Mouse (Mus musculus): ENCODE results near the gene Bcat2. TPM values are rescaled to one million over a fixed set of nuclear protein-coding genes. Genes with fewer than 3 reads are reported as not detected.
A peak's percentile ranks its signal among the peaks of the same experiment; 100 is the strongest.
"Not testable (repeated sequence)": the region's sequence is repeated elsewhere in the genome, so short reads cannot be mapped to it uniquely, and the experiment has no call there.

Gene Bcat2
- polyA plus RNA-seq (2012; ENCODE audit: insufficient read depth, insufficient read length, missing spikeins), result 82.0 and 135 TPM in 2 replicates

DNA sequence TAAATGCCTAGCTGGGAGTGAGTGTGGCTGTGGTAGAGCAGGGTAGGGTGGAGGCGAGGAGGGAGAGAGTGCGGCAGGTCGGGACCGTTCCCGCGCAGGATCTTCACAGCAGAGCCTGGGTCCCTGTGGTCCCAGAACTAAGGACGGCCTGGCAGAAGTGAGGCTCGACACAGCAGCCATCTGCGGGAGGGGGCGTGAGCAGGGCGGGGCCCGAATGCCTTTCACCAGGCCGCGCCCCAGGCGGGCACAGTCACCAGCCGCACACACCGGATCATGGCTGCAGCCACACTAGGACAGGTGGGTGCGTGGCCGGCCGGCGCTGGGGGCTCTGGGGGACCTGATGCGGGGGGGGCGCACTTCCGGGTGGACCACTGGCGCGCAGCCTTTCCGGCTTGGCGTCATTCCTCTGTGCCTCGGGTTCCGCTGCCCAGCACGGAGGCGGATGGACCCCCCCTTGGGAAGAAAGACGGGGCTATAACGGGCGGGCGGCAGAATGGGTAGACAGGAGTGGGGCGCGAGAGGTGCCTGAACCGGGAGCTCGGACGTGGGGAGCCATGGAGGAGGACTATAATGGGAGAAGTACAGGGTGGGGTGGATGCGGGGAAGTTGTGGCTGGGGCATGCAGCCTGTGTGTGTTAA, at the start of gene Bcat2:
Gene Bcat2 (plus strand): TSS at position 51 of the 639 bp plus-strand sequence.
- Histone ChIP-seq H3K4me1 (ENCODE audit: control insufficient read depth, insufficient read depth, insufficient read length, low read length) (peaks cover 9% of the 10 kb centered on the region), H3K4me3 (ENCODE audit: insufficient read depth, low read depth, low read length) (peak within 1 kb of the TSS; percentile 77)

GRCm38 (mm10) chr7:45520605-45521004, 49.3 kb upstream of the Bcat2 start:
- peaks cover 12% of the 10 kb centered on the region; the same call in 1 of the 2 replicates for H3K4me1 ChIP-seq (ENCODE audit: control insufficient read depth, insufficient read depth, insufficient read length, low read length)
- no peak overlapping the region for H3K27ac ChIP-seq (replicated peaks; ENCODE audit: low read depth, low read length)
- no peak overlapping the region for H3K4me3 ChIP-seq (ENCODE audit: insufficient read depth, low read depth, low read length)

More for the DNA sequence above, at the start of gene Bcat2:
- H3K27ac ChIP-seq (replicated peaks; ENCODE audit: low read depth, low read length), result peak within 1 kb of the TSS; percentile 67

GRCm38 (mm10) chr7:45521728-45522184, 48.2 kb upstream of the Bcat2 start:
- H3K4me3 ChIP-seq (ENCODE audit: insufficient read depth, low read depth, low read length), result peak overlapping the region; percentile 69
- peak overlapping the region; percentile 59 for H3K27ac ChIP-seq (replicated peaks; ENCODE audit: low read depth, low read length)
- peaks cover 12% of the 10 kb centered on the region; the same call in 1 of the 2 replicates for H3K4me1 ChIP-seq (ENCODE audit: control insufficient read depth, insufficient read depth, insufficient read length, low read length)

GRCm38 (mm10) chr7:45522194-45522752, 47.7 kb upstream of the Bcat2 start:
- Histone ChIP-seq H3K4me3 (ENCODE audit: insufficient read depth, low read depth, low read length) (peak overlapping the region; percentile 69), H3K27ac (replicated peaks; ENCODE audit: low read depth, low read length) (no peak overlapping the region), H3K4me1 (ENCODE audit: control insufficient read depth, insufficient read depth, insufficient read length, low read length) (peaks cover 12% of the 10 kb centered on the region; the same call in 1 of the 2 replicates)

GRCm38 (mm10) chr7:45522957-45523676, 46.8 kb upstream of the Bcat2 start:
- peaks cover 12% of the 10 kb centered on the region; the same call in 1 of the 2 replicates for H3K4me1 ChIP-seq (ENCODE audit: control insufficient read depth, insufficient read depth, insufficient read length, low read length)
- H3K4me3 ChIP-seq (ENCODE audit: insufficient read depth, low read depth, low read length), result peak overlapping the region; percentile 21; the same call in 1 of the 2 replicates
- no peak overlapping the region for H3K27ac ChIP-seq (replicated peaks; ENCODE audit: low read depth, low read length)

- Histone ChIP-seq H3K4me1 (ENCODE audit: control insufficient read depth, insufficient read depth, insufficient read length, low read length) (peaks cover 12% of the 10 kb centered on the region; the same call in 1 of the 2 replicates), H3K27ac (replicated peaks; ENCODE audit: low read depth, low read length) (0 out of 2 replicates have a peak overlapping the region, but pooled peaks have one; percentile 26), H3K4me3 (ENCODE audit: insufficient read depth, low read depth, low read length) (peak overlapping the region; percentile 9)
Measured at GRCm38 (mm10) chr7:45523678-45524170, 46.2 kb upstream of the Bcat2 start.

- Histone ChIP-seq H3K4me3 (ENCODE audit: insufficient read depth, low read depth, low read length) (peak overlapping the region; percentile 74), H3K4me1 (ENCODE audit: control insufficient read depth, insufficient read depth, insufficient read length, low read length) (peaks cover 12% of the 10 kb centered on the region; the same call in 1 of the 2 replicates), H3K27ac (replicated peaks; ENCODE audit: low read depth, low read length) (peak overlapping the region; percentile 90)
Measured at GRCm38 (mm10) chr7:45524841-45525621, 44.9 kb upstream of the Bcat2 start.

GRCm38 (mm10) chr7:45525809-45526473, 44.0 kb upstream of the Bcat2 start, which contains the start of the genes Ppp1r15a and Plekha4:
Gene Ppp1r15a (minus strand): TSS chr7:45526268.
Gene Plekha4 (plus strand): TSS chr7:45526330.
- Histone ChIP-seq H3K27ac (replicated peaks; ENCODE audit: low read depth, low read length) (peak within 1 kb of the TSS; percentile 90), H3K4me3 (ENCODE audit: insufficient read depth, low read depth, low read length) (peak within 1 kb of the TSS; percentile 74), H3K4me1 (ENCODE audit: control insufficient read depth, insufficient read depth, insufficient read length, low read length) (peaks cover 12% of the 10 kb centered on the region; the same call in 1 of the 2 replicates)

GRCm38 (mm10) chr7:45526474-45527120, 43.4 kb upstream of the Bcat2 start:
- H3K4me3 ChIP-seq (ENCODE audit: insufficient read depth, low read depth, low read length), result peak overlapping the region; percentile 74

GRCm38 (mm10) chr7:45527169-45527568, 42.8 kb upstream of the Bcat2 start:
- H3K27ac ChIP-seq (replicated peaks; ENCODE audit: low read depth, low read length); H3K4me3 ChIP-seq (ENCODE audit: insufficient read depth, low read depth, low read length): not testable (repeated sequence)
- peaks cover 12% of the 10 kb centered on the region; the same call in 1 of the 2 replicates for H3K4me1 ChIP-seq (ENCODE audit: control insufficient read depth, insufficient read depth, insufficient read length, low read length)

More at GRCm38 (mm10) chr7:45526474-45527120, 43.4 kb upstream of the Bcat2 start:
- peaks cover 12% of the 10 kb centered on the region; the same call in 1 of the 2 replicates for H3K4me1 ChIP-seq (ENCODE audit: control insufficient read depth, insufficient read depth, insufficient read length, low read length)
- peak overlapping the region; percentile 77 for H3K27ac ChIP-seq (replicated peaks; ENCODE audit: low read depth, low read length)

DNA sequence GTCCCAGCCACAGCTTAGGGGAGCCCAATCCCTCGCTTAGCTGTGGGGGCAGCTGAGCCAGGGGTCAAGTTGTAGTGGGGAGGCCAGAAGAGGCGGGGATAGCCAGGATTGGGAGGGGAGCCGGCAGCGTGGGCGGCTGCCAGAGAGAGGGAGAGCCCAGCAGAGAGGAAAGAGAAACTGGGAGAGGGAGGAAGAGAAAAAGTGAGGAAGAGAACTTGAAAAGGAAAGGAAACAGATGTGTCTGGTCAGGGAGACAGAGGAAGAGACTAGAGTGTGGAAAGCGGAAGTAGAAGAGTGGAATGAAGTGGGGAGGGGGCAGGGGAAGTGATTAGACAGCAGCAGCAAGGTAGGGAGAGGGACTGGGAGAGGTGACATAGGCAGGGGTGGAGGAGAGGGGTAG, 40.5 kb upstream of the Bcat2 start:
- H3K4me3 ChIP-seq (ENCODE audit: insufficient read depth, low read depth, low read length), result no peak overlapping the region
- no peak overlapping the region for H3K27ac ChIP-seq (replicated peaks; ENCODE audit: low read depth, low read length)
- H3K4me1 ChIP-seq (ENCODE audit: control insufficient read depth, insufficient read depth, insufficient read length, low read length), result peaks cover 6% of the 10 kb centered on the region; the same call in 1 of the 2 replicates

DNA sequence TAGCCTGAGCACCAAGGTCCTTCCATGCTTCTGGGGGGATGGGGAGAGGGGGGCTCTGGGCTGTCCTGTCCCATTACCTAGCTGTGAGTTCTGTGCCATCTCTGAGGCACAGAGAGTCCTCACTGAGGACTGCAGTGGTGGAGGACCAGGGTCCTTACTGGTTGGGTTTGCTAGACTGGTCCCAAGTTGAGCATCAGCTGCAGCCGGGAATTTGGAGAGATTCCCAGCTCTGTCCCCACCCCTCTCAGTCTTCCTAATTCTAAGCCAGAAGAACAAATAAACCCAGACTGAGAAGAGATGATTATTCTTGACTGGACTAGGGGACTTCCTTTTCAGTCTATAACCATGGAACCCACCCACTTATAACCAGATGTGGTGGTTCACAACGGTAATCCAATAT, 39.3 kb upstream of the Bcat2 start:
- Histone ChIP-seq H3K27ac (replicated peaks; ENCODE audit: low read depth, low read length) (no peak overlapping the region), H3K4me1 (ENCODE audit: control insufficient read depth, insufficient read depth, insufficient read length, low read length) (no peaks in the 10 kb centered on the region), H3K4me3 (ENCODE audit: insufficient read depth, low read depth, low read length) (no peak overlapping the region; the same call in 1 of the 2 replicates)

DNA sequence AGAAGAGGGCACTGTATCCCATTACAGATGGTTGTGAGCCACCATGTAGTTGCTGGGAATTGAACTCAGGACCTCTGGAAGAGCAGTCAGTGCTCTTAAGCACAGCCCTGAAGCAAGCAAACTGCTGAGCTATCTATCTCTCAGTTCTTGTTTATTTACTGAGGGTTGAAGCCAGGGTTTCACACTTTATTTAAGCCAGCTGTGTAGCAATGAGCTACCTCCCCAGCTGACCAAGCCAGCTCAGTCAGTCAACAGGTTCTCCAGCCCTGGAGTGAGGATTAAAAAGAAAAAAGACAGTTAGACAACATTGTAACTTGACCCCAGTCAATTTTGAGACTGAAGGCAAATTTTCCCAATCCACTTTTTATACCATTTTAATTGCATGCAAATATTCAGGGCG, 34.3 kb upstream of the Bcat2 start:
- peaks cover 4% of the 10 kb centered on the region; the same call in 1 of the 2 replicates for H3K4me1 ChIP-seq (ENCODE audit: control insufficient read depth, insufficient read depth, insufficient read length, low read length)
- H3K27ac ChIP-seq (replicated peaks; ENCODE audit: low read depth, low read length), result no peak overlapping the region
- no peak overlapping the region for H3K4me3 ChIP-seq (ENCODE audit: insufficient read depth, low read depth, low read length)

All from brown adipose tissue, adult 24 weeks (tissue).